Mouse (Mus musculus) urinary bladder, adult 18-20 months (tissue): ENCODE measurements around the gene Pla2g3.

ENCODE experiments used
- DNase-seq, 2 experiments: peaks; one replicate each; pipeline ENCODE4 v3.0.0; 2022; ENCODE audit warnings: low spot score in 2 of 2, mixed read lengths in 2 of 2

Pla2g3 gene

GRCm38 (mm10) chr11:3492748-3493147, 4.7 kb downstream of the Pla2g3 start:
- DNase-seq = no peak

GRCm38 (mm10) chr11:3494857-3495256, 6.8 kb downstream of the Pla2g3 start:
- DNase-seq = no peak

GRCm38 (mm10) chr11:3495496-3495895, 7.4 kb downstream of the Pla2g3 start:
- DNase-seq = no peak

GRCm38 (mm10) chr11:3496756-3497155, 8.7 kb downstream of the Pla2g3 start:
- DNase-seq = no peak

GRCm38 (mm10) chr11:3497296-3497695, 9.2 kb downstream of the Pla2g3 start:
- DNase-seq = no peak

- DNase-seq = no peak
These were observed 14.0 kb downstream of the Pla2g3 start for GRCm38 (mm10) chr11:3502057-3502456.

- DNase-seq = no peak
These were observed 14.5 kb downstream of the Pla2g3 start for GRCm38 (mm10) chr11:3502459-3503072.

- DNase-seq = no peak
These were observed 15.9 kb downstream of the Pla2g3 start for GRCm38 (mm10) chr11:3503755-3504693.

- no peak for DNase-seq
These were observed 20.1 kb downstream of the Pla2g3 start for GRCm38 (mm10) chr11:3508226-3508625.

GRCm38 (mm10) chr11:3509181-3510085, 21.3 kb downstream of the Pla2g3 start:
- no peak for DNase-seq

- DNase-seq = no peak
These were observed 22.2 kb downstream of the Pla2g3 start for GRCm38 (mm10) chr11:3510321-3510720.

- no peak for DNase-seq
These were observed 25.2 kb downstream of the Pla2g3 start for GRCm38 (mm10) chr11:3513291-3513690.

- peak; percentile 85 to 91 for DNase-seq
These were observed 26.5 kb downstream of the Pla2g3 start, which contains the start of gene Selenom for GRCm38 (mm10) chr11:3514529-3515054. Gene Selenom (plus strand): TSS chr11:3514684.

GRCm38 (mm10) chr11:3515216-3515615, 27.1 kb downstream of the Pla2g3 start:
- DNase-seq = no peak

- no peak for DNase-seq
These were observed 27.6 kb downstream of the Pla2g3 start for GRCm38 (mm10) chr11:3515637-3516036.

GRCm38 (mm10) chr11:3516121-3516520, 28.0 kb downstream of the Pla2g3 start:
- no peak for DNase-seq

- DNase-seq = no peak
These were observed 29.1 kb downstream of the Pla2g3 start for GRCm38 (mm10) chr11:3516859-3517845.

GRCm38 (mm10) chr11:3517846-3518732, 30.0 kb downstream of the Pla2g3 start:
- no peak for DNase-seq

GRCm38 (mm10) chr11:3519051-3519726, 31.1 kb downstream of the Pla2g3 start:
- no peak for DNase-seq
